Mouse (Mus musculus): ENCODE results near the gene Dcaf6. TPM values are rescaled to one million over a fixed set of nuclear protein-coding genes. Genes with fewer than 3 reads are reported as not detected.

Dcaf6 gene
- polyA plus RNA-seq, 1 experiment: 24.1 TPM

DNA sequence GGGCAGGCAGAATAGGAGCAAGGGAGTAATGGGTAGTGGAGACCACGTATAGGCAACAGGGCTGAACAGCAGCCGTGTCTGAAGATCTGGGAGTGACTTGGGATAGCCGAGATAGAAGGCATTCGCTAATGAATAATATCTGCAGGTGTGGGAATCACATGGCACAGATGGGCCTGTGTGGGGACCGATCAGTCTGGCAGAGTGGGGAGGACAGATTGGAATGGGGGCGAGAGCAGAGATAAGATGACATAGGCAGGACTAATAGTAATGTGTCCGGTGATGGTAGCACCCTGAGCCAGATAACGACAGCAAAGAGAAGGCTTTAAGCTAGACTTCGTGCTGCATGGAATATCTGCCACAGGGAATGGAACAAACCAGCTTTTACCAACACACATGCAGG is 172.1 kb downstream of the Dcaf6 start:
- Histone ChIP-seq H3K4me2 (ENCODE audit: low read depth) (no peak overlapping the region), H3K36me3 (ENCODE audit: control insufficient read depth, insufficient read depth) (no peaks in the 10 kb centered on the region), H3K27me3 (ENCODE audit: control insufficient read depth, insufficient read depth, insufficient read length) (no peaks in the 10 kb centered on the region), H3K4me3 (no peak overlapping the region), H3ac (ENCODE audit: control insufficient read depth, insufficient read length) (no peak overlapping the region), H3K79me2 (ENCODE audit: control insufficient read depth, insufficient read depth) (no peaks in the 10 kb centered on the region)
- no peak for TF ChIP-seq TCF12 (IDR thresholded peaks at IDR 0.05; ENCODE audit: insufficient read depth, poor library complexity, severe bottlenecking)
- no peak for TF ChIP-seq POLR2AphosphoS2 (IDR thresholded peaks at IDR 0.05; ENCODE audit: insufficient read length, low read depth)
- TF ChIP-seq CEBPB (IDR thresholded peaks at IDR 0.05; ENCODE audit: insufficient read depth, poor library complexity, severe bottlenecking): no peak
- no peak for TF ChIP-seq TCF3 (IDR thresholded peaks at IDR 0.05; ENCODE audit: insufficient read length, low read depth)
- TF ChIP-seq REST (IDR thresholded peaks at IDR 0.05; ENCODE audit: insufficient read depth, insufficient read length): no peak
- TF ChIP-seq POLR2A (IDR thresholded peaks at IDR 0.05; ENCODE audit: insufficient read length, low read depth): no peak
- no peak for TF ChIP-seq MAX (IDR thresholded peaks at IDR 0.05; ENCODE audit: low read depth)
- TF ChIP-seq MYOG (IDR thresholded peaks at IDR 0.05; ENCODE audit: control insufficient read depth in 1 of 3, insufficient read depth in 1 of 3, insufficient read length in 2 of 3, low read depth in 2 of 3): no peak
- no peak for TF ChIP-seq E2F4 (IDR thresholded peaks at IDR 0.05; ENCODE audit: insufficient read depth)
- no peak for TF ChIP-seq MYOD1 (IDR thresholded peaks at IDR 0.05; ENCODE audit: control insufficient read depth in 1 of 3, insufficient read length in 2 of 3, low read depth in 2 of 3)
- TF ChIP-seq USF1 (IDR thresholded peaks at IDR 0.05; ENCODE audit: low read depth): no peak
- TF ChIP-seq SRF (IDR thresholded peaks at IDR 0.05; ENCODE audit: control insufficient read depth, insufficient read length, low read depth): no peak

DNA sequence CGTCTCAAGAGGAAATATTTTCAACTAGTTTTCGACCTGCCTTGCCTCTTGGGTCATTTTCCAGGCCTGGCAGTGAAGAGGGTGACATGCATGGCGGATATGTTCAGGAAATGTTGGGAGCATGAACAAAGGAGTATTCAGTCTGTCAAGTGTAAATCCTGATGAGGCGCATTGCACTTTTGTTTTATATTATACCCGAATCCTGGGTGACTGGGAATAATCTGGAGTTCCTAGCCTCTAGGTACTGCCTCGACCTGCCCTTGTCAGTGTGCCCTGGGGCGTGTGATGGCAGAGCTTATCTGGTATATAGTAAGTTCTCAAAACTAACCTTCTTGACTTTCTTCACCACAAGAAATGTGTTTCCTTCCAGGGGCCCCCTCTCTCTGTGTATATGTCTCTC is 176.2 kb downstream of the Dcaf6 start:
- no peaks in the 10 kb centered on the region for H3K27me3 ChIP-seq (ENCODE audit: control insufficient read depth, insufficient read depth, insufficient read length)
- no peak overlapping the region for H3ac ChIP-seq (ENCODE audit: control insufficient read depth, insufficient read length)
- no peak overlapping the region for H3K4me2 ChIP-seq (ENCODE audit: low read depth)
- no peak for TF ChIP-seq MAX (IDR thresholded peaks at IDR 0.05; ENCODE audit: low read depth)
- TF ChIP-seq USF1 (IDR thresholded peaks at IDR 0.05; ENCODE audit: low read depth): no peak
- no peak for TF ChIP-seq CEBPB (IDR thresholded peaks at IDR 0.05; ENCODE audit: insufficient read depth, poor library complexity, severe bottlenecking)
- TF ChIP-seq E2F4 (IDR thresholded peaks at IDR 0.05; ENCODE audit: insufficient read depth): no peak
- no peak for TF ChIP-seq POLR2A (IDR thresholded peaks at IDR 0.05; ENCODE audit: insufficient read length, low read depth)
- no peaks in the 10 kb centered on the region for H3K79me2 ChIP-seq (ENCODE audit: control insufficient read depth, insufficient read depth)
- H3K36me3 ChIP-seq (ENCODE audit: control insufficient read depth, insufficient read depth): no peaks in the 10 kb centered on the region
- no peak overlapping the region for H3K4me3 ChIP-seq

DNA sequence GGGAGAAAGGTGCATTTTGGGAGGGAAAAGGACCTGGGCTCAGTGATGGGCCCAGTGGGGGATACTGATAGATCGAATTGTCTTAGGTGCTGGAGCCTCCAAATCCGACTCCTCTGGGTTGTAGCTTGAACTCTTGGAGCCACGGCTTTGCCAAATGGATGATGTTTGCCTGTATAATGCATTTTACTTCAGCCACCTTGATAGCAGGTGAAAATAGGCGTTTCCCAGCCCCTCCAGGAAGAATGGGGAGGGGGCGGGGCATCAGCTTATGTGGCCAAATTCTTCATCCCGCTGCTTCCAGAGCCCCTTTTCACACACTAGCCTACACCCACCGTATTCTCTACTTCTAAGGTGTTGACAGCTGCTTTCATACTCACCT is 177.3 kb downstream of the Dcaf6 start:
- TF ChIP-seq POLR2A (IDR thresholded peaks at IDR 0.05; ENCODE audit: insufficient read length, low read depth) (no peak), POLR2AphosphoS2 (IDR thresholded peaks at IDR 0.05; ENCODE audit: insufficient read length, low read depth) (no peak), TCF3 (IDR thresholded peaks at IDR 0.05; ENCODE audit: insufficient read length, low read depth) (no peak), CEBPB (IDR thresholded peaks at IDR 0.05; ENCODE audit: insufficient read depth, poor library complexity, severe bottlenecking) (no peak), USF1 (IDR thresholded peaks at IDR 0.05; ENCODE audit: low read depth) (no peak), REST (IDR thresholded peaks at IDR 0.05; ENCODE audit: insufficient read depth, insufficient read length) (no peak), TCF12 (IDR thresholded peaks at IDR 0.05; ENCODE audit: insufficient read depth, poor library complexity, severe bottlenecking) (no peak), E2F4 (IDR thresholded peaks at IDR 0.05; ENCODE audit: insufficient read depth) (no peak), MAX (IDR thresholded peaks at IDR 0.05; ENCODE audit: low read depth) (no peak), MYOG (IDR thresholded peaks at IDR 0.05; ENCODE audit: control insufficient read depth in 1 of 3, insufficient read depth in 1 of 3, insufficient read length in 2 of 3, low read depth in 2 of 3) (no peak), MYOD1 (IDR thresholded peaks at IDR 0.05; ENCODE audit: control insufficient read depth in 1 of 3, insufficient read length in 2 of 3, low read depth in 2 of 3) (no peak), SRF (IDR thresholded peaks at IDR 0.05; ENCODE audit: control insufficient read depth, insufficient read length, low read depth) (no peak)

DNA sequence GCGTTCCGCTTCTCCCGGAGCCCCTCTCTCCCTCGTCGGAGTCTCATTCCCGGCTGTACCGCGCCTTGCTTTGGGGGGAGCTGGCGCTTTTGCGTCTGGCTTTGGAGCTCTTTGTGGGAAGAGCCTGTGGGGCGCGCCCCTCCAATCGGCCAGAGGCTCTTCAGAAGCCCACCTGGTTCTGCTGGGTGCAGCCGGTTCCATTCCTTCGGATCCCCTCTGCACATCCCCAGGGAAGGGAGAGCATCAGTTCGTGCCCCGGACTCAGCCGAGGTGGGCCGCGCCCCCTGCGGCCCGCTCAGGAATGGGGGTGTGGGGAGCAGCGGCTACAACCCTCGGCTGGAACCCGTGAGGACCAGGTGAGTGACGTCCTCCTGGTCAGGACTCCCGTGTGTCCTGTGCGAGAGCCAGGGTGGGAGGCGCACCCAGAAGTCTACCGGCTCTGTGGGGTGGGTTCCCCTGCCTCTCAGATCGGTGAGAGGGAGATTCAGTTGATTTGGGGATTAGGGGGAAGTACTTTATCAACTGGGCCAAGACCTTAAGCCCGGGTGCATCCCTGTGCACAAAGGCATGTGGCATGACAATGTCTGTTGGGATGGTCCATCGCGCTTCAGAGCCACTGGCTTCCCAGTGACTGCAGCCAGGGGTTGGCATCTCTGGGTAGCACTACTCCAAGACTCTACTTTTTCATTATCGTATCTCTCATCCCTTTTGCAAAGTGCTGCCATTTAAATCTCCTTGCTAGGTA is 177.9 kb downstream of the Dcaf6 start:
- Histone ChIP-seq H3K27me3 (ENCODE audit: control insufficient read depth, insufficient read depth, insufficient read length) (no peaks in the 10 kb centered on the region), H3K79me2 (ENCODE audit: control insufficient read depth, insufficient read depth) (no peaks in the 10 kb centered on the region)
- TF ChIP-seq REST (IDR thresholded peaks at IDR 0.05; ENCODE audit: insufficient read depth, insufficient read length): no peak

More for the DNA sequence above, 177.3 kb downstream of the Dcaf6 start:
- H3K4me3 ChIP-seq: peak overlapping the region; percentile 45
- no peaks in the 10 kb centered on the region for H3K79me2 ChIP-seq (ENCODE audit: control insufficient read depth, insufficient read depth)
- H3K36me3 ChIP-seq (ENCODE audit: control insufficient read depth, insufficient read depth): no peaks in the 10 kb centered on the region
- H3ac ChIP-seq (ENCODE audit: control insufficient read depth, insufficient read length): no peak overlapping the region
- H3K4me2 ChIP-seq (ENCODE audit: low read depth): no peak overlapping the region
- no peaks in the 10 kb centered on the region for H3K27me3 ChIP-seq (ENCODE audit: control insufficient read depth, insufficient read depth, insufficient read length)

DNA sequence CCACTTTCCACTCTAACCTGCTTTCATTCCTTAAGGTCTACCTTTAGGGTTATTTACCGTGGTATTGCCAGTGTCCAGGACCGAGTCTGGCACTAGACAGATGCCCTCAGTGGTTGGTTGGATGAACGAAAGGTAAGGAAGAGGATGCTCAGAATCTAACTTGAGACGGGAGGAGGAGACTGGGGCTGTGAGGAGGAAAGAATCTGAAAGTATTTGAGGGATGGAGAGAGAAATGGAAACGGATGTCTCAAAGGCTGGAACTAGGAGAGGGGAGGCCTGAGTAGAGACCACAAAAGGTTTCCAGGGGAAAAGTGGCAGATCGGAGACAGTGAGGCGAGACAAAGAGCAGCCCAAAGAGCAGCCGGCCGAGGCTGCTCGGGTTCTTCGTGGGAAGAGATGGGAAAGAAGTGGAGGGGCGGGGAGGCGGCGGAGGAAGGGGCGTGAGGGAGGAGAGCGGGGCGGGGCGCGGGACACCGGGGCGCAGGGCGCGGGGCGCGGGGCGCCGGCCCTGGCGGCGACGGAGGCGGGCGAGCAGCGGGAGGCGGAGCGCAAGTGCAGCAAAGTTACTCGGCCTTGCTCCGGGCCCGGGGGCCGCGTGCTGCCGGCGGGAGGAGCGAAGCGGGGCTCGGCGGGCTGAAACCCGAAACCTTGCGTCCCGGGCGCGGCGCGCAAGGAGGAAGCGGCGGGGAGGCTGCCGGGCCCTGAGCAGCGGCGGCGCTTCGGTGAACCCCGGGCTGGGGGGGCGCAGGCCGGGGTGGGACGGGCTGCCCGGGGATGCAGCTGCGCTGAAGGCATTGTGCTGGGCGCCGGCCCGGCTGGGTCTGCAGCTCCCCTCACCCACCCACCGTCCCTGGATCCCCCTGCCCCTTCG is 178.7 kb downstream of the Dcaf6 start:
- TF ChIP-seq POLR2A (IDR thresholded peaks at IDR 0.05; ENCODE audit: insufficient read length, low read depth) (peak; percentile 78), POLR2AphosphoS2 (IDR thresholded peaks at IDR 0.05; ENCODE audit: insufficient read length, low read depth) (peak; percentile 51), REST (IDR thresholded peaks at IDR 0.05; ENCODE audit: insufficient read depth, insufficient read length) (no peak)
- H3K4me3 ChIP-seq: peak overlapping the region; percentile 45
- H3K79me2 ChIP-seq (ENCODE audit: control insufficient read depth, insufficient read depth): no peaks in the 10 kb centered on the region
- peak overlapping the region; percentile 47 for H3ac ChIP-seq (ENCODE audit: control insufficient read depth, insufficient read length)
- no peaks in the 10 kb centered on the region for H3K27me3 ChIP-seq (ENCODE audit: control insufficient read depth, insufficient read depth, insufficient read length)
- peak overlapping the region; percentile 83 for H3K4me2 ChIP-seq (ENCODE audit: low read depth)
- no peaks in the 10 kb centered on the region for H3K36me3 ChIP-seq (ENCODE audit: control insufficient read depth, insufficient read depth)

More for the DNA sequence above, 177.9 kb downstream of the Dcaf6 start:
- H3K4me2 ChIP-seq (ENCODE audit: low read depth): peak overlapping the region; percentile 83
- no peaks in the 10 kb centered on the region for H3K36me3 ChIP-seq (ENCODE audit: control insufficient read depth, insufficient read depth)
- peak overlapping the region; percentile 45 for H3K4me3 ChIP-seq
- H3ac ChIP-seq (ENCODE audit: control insufficient read depth, insufficient read length): peak overlapping the region; percentile 47
